Mouse (Mus musculus) left cerebral cortex, postnatal 25 days (tissue): ENCODE results near the gene Steap4. TPM values are rescaled to one million over a fixed set of nuclear protein-coding genes. Genes with fewer than 3 reads are reported as not detected.
"Not testable (repeated sequence)": the region's sequence is repeated elsewhere in the genome, so short reads cannot be mapped to it uniquely, and the experiment has no call there.

Experiments used
- DNase-seq, 2 experiments: peaks; one replicate each; pipeline ENCODE4 v3.0.0; 2022; ENCODE audit warnings: low spot score in 2 of 2, mixed read lengths in 1 of 2
- intact Hi-C: fragments of 180-260 bp; cut with DNase I; formaldehyde crosslinking; loops from one replicate; pipeline ENCODE4 v1.15.1; 2025
- total RNA-seq, 2 experiments: library from RNA; stranded (reverse); gene quantifications; 2 replicates each; pipeline ENCODE4 v1.2.3; 2021

The Steap4 gene
- total RNA-seq: under 1 TPM; 0.32 to 0.43 TPM

- intact Hi-C loops: no loop called here
Measured at GRCm38 (mm10) chr5:7960176-7960575, at the start of gene Steap4. Gene Steap4, plus strand, starts transcription at chr5:7960457.

GRCm38 (mm10) chr5:7911975-7912374, 48.3 kb upstream of the Steap4 start:
- no peak for DNase-seq
- intact Hi-C loops: no loop called here

More at GRCm38 (mm10) chr5:7960176-7960575, at the start of gene Steap4:
- no peak for DNase-seq

GRCm38 (mm10) chr5:7917501-7918295, 42.6 kb upstream of the Steap4 start:
- intact Hi-C loops: no loop called here
- peak; percentile 45 to 91 for DNase-seq

GRCm38 (mm10) chr5:7918296-7918579, 42.0 kb upstream of the Steap4 start:
- DNase-seq: no peak
- intact Hi-C loops: no loop called here

GRCm38 (mm10) chr5:7919681-7920080, 40.6 kb upstream of the Steap4 start:
- no peak for DNase-seq
- intact Hi-C loops: no loop called here

- intact Hi-C loops: no loop called here
- DNase-seq: no peak
Measured at GRCm38 (mm10) chr5:7922751-7923150, 37.5 kb upstream of the Steap4 start.

GRCm38 (mm10) chr5:7923666-7924065, 36.6 kb upstream of the Steap4 start:
- intact Hi-C loops: no loop called here

GRCm38 (mm10) chr5:7932234-7933221, 27.7 kb upstream of the Steap4 start:
- intact Hi-C loops: no loop called here
- no peak for DNase-seq

More at GRCm38 (mm10) chr5:7923666-7924065, 36.6 kb upstream of the Steap4 start:
- no peak for DNase-seq

GRCm38 (mm10) chr5:7933495-7933894, 26.8 kb upstream of the Steap4 start:
- intact Hi-C loops, DNase-seq: not testable (repeated sequence)

- DNase-seq: no peak
- intact Hi-C loops: no loop called here
Measured at GRCm38 (mm10) chr5:7933933-7934675, 26.2 kb upstream of the Steap4 start.

- intact Hi-C loops: no loop called here
- no peak for DNase-seq
Measured at GRCm38 (mm10) chr5:7954838-7955237, 5.4 kb upstream of the Steap4 start.

GRCm38 (mm10) chr5:7955371-7955966, 4.8 kb upstream of the Steap4 start:
- DNase-seq: no peak
- intact Hi-C loops: no loop called here

- no peak for DNase-seq
- intact Hi-C loops: no loop called here
Measured at GRCm38 (mm10) chr5:7958061-7958460, 2.2 kb upstream of the Steap4 start.

- no peak for DNase-seq
- intact Hi-C loops: no loop called here
Measured at GRCm38 (mm10) chr5:7959286-7959685, 971 bp upstream of the Steap4 start.

- no peak for DNase-seq
- intact Hi-C loops: no loop called here
Measured at GRCm38 (mm10) chr5:7961113-7961512, 856 bp downstream of the Steap4 start.

- DNase-seq: peak; percentile 58 to 63
- intact Hi-C loops: no loop called here
Measured at GRCm38 (mm10) chr5:7965281-7965680, 5.0 kb downstream of the Steap4 start.

- intact Hi-C loops: no loop called here
- no peak for DNase-seq
Measured at GRCm38 (mm10) chr5:7968152-7968551, 7.9 kb downstream of the Steap4 start.

GRCm38 (mm10) chr5:7972266-7972665, 12.0 kb downstream of the Steap4 start:
- intact Hi-C loops: no loop called here
- no peak for DNase-seq

GRCm38 (mm10) chr5:7974522-7975197, 14.4 kb downstream of the Steap4 start:
- intact Hi-C loops: no loop called here

More at GRCm38 (mm10) chr5:7974522-7975197, 14.4 kb downstream of the Steap4 start:
- DNase-seq: no peak
